Mouse (Mus musculus) right cerebral cortex, postnatal 4 days (tissue): ENCODE results near the gene Tmem233.

Experiments
- DNase-seq: peaks from one replicate; pipeline ENCODE4 v3.0.0-alpha.2; 2022

Tmem233 gene

DNA sequence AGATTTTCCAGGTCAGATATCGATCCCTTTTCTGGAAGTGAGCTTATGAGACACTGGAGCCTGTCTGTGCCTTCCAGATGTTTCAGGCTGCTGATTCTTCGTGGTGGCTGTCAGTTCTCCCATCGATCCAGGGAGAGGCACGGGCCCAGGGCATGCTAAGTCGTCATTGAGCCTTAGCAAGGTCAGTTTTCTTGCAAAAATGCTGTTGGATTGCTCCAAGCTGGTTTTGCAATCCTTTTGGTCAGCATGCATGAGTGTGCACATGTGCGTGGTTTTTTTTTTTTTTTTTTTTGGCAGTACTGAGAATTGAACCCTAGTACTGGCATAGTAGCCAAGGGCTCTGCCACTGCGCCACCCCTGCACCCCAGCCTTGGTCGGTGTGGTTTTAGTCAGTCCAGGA lies 79.9 kb downstream of the Tmem233 start:
- DNase-seq: no peak

DNA sequence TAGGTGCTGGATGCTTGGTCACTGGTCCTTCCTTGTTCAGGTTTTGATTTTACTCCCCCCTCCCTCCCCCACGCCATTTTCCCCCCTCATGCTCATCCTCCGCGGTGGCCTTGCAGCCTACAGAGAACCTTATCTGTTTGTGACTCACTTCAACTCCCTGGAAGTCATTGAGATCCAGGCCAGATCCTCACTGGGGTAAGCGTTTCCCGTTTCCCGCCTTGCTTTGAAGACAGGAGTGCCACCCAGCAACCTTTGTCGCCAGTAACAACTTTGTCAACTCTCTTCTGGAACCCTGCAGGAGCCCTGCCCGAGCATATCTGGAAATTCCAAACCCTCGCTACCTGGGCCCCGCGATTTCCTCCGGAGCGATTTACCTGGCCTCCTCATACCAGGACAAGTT lies 85.7 kb downstream of the Tmem233 start:
- DNase-seq: no peak

DNA sequence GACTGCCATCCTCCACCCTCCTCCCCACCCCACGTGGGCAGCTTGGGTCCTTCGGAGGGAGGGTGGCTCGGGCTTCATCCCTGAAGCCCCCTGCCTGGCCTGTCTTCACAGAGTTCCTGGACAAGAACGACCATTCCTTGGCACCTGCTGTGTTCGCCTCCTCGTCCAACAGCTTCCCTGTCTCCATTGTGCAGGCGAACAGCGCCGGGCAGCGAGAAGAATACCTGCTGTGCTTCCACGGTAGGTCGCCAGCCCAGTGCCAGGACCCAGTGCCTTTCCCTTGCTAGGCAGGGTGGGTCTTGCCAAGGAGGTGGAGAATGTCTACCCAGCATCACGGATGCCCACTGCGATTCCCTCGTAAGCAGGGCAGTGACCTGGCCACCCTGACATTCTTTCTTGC lies 88.9 kb downstream of the Tmem233 start:
- no peak for DNase-seq

DNA sequence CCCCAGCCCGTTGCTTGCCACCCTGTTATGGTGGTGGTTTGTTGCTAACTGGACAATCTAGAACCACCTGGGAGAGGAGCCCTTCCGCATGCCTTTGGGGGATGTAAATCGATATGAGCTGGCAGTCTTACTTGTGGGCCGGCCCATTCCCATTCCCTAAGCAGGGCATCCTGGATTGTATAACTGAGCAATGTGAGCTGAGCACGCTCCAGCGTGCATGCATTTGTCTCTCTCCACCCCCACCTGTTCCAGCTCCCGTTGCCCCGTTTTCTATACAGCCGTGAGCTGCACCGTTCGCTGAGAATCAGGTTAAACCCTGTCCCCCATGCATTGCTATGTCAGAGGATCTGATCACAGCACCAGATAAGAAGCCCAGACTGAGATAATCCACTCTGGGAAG lies 91.3 kb downstream of the Tmem233 start:
- no peak for DNase-seq
